Mouse (Mus musculus): ENCODE measurements around the gene Slc25a51. TPM values are rescaled to one million over a fixed set of nuclear protein-coding genes. Genes with fewer than 3 reads are reported as not detected.

Slc25a51 gene
- polyA plus RNA-seq (2017; shearing (Covaris generic)), result 36.2 TPM

DNA sequence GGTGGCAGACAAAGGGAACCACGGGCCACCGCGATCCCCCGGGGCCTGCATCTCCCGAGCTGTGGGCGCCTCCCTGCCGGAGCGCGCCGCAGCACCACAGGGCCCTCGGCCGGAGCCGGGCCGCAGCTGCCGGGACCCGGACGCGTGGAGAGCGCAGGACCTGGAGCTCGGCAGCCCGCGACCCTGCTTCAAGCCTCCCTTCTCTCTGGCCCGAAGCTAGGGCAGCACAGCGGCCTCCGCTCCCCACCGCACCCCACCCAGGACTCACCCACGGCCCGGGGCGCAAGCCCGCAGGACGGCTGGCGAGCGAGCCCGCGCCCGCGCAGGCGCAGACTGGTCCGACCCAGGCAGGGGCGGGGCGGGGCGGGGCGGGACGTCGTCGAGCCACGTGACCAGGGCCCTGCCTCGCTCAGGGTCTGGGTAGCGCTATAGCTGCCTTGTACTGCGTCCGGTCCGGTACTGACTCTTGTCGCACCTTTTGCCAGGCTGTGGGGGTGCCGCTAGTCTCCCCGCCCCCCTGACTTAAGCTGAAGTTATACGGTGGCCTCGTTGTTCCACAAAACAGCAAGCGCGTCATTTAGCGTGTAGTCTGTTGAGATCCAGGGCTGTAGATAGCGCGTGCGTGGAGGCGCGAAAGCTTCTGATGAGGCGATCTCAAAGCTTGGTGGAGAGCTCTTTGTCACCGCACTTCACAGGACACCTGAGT is at the start of gene Slc25a51:
Slc25a51 (minus strand) TSS at position 340 of the 706 bp plus-strand sequence.

Other genes starting within 250 kb of the Slc25a51 start
- not detected for gene Frmpd1, start 223.9 kb downstream of the Slc25a51 start, polyA plus RNA-seq (2017; shearing (Covaris generic))
- gene Trmt10b, start 111.6 kb downstream of the Slc25a51 start, polyA plus RNA-seq (2017; shearing (Covaris generic)), result 9.5 TPM
- 20.4 TPM for gene Dcaf10, start 66.7 kb downstream of the Slc25a51 start, polyA plus RNA-seq (2017; shearing (Covaris generic))
- 83.3 TPM for gene Exosc3, start 66.0 kb downstream of the Slc25a51 start, polyA plus RNA-seq (2017; shearing (Covaris generic))
- gene Shb, start 123.7 kb upstream of the Slc25a51 start, polyA plus RNA-seq (2017; shearing (Covaris generic)), result 1.4 TPM